Mouse (Mus musculus) kidney, adult 11 months (tissue): ENCODE measurements at regions not wholly inside any gene's neighbourhood (a gene's known extent, or its start where the extent isn't known, plus 50 kb on each side); places are given as distances from the start of the nearest gene placed in this dataset.
A peak's percentile ranks its signal among the peaks of the same experiment; 100 is the strongest.

Experiments
- DNase-seq: peaks from one replicate; pipeline ENCODE4 v3.0.0; 2022

DNA sequence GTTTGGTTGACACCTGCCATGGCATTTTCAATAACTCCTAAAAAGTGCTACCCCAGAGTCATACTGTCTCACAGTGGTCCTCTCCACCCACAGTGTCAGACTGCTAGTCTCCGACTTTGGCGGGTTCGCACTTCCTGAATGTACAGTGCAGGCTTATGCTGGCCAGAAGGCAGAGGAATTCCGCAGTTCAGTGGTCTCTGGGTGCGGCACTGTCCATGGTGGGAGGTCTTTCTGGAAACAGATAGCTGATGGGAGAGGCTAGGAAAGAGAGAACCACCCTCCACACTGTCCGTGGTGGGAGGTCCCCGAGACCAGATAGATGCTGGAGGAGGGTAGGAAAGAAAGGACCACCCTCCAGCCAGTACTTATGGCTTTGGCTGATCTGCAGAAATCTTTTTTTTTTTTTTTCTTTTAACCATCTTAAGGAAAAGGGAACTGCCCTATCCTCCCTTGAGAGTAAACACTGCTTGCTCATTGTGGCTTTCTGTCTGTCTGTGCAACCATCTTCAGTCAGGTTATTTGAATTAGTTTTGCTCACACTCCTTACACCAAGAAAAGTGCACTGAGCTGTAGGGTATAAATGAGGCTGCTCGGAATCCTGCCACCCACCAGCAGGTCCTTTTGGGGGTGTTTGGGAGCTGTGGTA is 227.2 kb downstream of the Kcnrg start:
- DNase-seq = no peak

DNA sequence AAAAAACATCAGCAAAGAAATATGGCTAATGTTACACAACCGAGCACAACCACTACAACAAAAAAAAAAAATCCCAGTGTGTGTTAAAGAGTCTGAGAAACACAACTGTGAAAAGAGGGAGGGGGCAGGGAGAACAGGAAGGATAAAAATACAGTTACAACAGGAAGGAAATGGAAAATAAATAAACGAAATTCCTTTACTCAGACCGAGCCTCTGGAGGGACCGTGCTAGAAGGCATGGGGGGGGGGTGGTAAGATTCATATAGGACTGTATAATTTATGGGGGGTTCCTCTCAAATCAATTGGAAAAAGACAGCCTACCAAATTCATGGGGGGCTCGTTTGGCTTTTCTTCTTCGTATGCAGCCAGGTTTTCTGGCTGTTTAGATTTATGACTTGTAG is 228.5 kb downstream of the Kcnrg start:
- no peak for DNase-seq

DNA sequence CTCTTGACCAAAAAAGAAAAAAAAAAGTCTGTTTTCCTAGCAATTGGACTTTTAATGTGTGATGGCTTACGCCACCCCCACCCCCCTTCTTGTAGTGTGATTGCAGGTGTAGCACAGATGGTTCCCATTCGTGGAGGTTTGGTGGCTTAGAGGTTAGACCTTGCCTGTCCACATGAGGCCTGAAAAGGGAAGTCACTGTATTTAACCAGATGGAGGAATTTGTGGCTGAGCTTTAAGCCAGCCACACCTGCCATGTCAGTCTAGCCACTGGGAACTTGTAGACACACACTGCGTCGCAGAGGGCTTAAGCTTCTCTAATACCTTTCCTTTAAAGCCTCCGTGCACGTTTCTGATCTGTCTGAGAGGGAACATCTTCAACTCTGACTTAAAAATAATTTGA is 229.0 kb downstream of the Kcnrg start:
- no peak for DNase-seq

DNA sequence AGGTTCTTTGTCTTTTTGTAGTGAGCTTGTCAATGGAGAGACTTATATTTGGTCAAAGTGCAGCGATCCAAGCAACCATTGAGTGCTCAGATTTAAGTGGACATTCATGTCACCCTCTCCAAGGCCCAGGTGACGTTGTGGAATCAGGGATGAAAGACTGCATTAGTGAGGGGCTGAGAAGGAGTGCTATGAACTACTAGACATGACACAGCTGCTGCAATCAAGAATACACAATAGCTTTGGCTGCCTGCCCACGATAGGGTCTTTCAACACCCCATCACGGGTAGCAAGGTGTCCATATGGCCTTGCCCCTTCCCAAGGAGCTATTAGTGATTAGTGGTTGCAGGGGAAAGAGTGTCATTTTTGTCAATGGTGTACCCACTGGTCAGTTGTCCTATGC is 229.7 kb downstream of the Kcnrg start:
- no peak for DNase-seq

DNA sequence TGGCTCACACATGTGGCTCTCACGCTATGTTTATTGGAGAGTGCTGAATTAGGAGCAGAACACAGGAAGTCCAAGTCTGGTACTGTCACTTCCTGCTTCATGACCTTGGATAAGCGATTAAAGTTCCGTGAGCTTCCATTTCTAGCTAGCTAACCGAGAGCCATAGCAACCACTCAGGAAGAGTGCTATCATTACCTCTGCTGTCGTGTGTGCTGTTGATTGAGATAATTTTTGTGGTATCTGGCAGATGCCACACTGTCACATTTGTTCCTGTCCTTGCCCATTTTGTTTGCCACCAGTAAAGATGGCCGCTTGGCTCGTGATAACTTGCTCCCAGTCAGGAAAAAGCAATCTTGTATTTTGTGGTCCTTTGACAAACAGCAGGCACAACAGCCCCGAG is 230.6 kb downstream of the Kcnrg start:
- no peak for DNase-seq

DNA sequence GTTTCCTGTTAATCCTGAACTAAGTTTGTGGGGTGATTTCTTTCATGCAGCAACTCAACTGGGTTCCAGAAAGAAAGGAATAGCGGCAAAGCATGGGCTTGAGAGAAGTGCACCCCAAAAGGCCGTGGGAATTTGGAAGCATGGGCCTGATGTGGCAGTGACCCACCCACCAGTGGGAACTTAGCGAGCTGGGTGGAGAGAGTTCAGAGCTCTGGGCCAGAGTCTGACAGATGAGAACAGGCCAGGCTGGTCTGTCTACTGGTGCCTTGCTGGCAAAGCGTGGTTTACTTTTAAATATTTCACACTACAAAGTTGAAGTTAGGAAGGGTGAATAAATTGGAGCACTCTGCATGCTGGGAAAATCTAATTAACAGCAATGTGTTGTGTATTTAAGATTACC is 235.2 kb downstream of the Kcnrg start:
- no peak for DNase-seq

DNA sequence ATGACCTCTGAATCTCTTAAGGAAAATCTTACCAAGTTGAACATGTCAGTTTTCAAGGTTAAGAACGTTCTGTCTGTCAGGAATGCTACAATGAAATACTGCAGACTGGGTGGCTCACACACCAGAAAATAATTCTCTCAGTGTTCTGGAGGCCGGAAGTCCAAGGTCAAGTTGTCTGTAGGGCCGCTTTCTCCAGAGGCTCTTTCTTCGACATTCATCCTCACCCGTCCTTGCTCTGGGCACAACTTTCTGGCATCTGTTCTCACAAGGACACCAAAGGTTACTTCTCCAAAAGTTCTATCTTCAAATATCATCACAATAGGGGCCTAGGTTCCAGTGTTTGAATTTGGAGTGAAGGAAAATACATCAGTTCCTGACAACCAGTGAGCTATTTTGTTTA is 239.2 kb downstream of the Kcnrg start:
- DNase-seq = no peak

DNA sequence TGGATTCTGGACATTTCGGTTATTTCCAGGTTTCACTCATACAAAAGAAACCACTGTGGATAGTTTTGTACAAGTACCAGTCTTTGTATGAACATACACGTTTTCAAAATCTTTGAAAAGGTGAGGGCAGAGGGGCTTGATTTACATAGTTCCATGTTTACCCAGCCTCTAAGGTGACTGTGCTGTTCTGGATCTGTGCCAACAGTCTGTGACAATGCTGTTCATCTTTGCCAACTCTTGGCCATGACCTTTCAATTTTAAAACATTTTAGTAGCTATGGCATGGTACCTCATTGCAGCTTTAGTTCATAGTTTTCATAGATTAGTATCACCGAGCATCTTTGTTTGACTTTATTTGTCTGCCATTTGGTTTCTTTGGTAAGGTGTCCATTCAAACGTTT is 243.0 kb downstream of the Kcnrg start:
- no peak for DNase-seq

DNA sequence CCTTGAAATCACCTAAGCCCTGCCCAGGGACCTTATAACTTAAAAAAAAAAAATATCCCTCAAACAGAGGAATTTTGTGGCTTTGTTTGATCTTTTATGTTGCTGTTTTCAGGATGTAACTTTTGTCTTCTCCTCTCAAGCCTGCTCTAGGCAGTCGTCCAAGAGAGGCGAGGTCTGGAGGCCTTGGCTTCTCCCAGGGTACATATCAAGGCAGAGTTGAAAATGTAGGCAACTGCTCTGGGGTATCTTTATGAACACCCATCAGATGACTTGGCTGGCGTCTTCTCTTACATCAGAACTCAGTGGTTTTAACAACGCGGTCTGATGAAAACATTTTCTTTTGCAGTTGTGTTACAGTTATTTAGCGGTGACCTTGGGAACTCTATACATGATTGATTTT is 250.4 kb downstream of the Kcnrg start:
- DNase-seq = no peak

DNA sequence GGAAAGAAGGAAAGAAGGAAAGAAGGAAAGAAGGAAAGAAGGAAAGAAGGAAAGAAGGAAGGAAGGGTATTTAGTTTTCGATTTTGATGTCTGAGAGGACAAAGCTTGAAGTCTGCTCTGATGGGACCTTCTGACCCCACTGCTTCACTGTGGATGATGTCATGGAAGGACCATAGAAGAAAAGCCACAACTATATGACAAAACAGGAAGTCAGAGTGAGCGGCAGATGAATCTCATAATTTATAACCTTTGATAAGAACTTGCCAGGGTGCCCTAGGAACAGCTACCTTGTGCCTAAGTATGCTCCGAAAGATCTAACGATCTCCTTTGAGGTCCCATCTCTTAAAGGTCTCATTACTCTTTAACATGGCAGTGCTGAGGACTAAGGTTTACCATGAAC is 253.4 kb downstream of the Kcnrg start:
- no peak for DNase-seq

DNA sequence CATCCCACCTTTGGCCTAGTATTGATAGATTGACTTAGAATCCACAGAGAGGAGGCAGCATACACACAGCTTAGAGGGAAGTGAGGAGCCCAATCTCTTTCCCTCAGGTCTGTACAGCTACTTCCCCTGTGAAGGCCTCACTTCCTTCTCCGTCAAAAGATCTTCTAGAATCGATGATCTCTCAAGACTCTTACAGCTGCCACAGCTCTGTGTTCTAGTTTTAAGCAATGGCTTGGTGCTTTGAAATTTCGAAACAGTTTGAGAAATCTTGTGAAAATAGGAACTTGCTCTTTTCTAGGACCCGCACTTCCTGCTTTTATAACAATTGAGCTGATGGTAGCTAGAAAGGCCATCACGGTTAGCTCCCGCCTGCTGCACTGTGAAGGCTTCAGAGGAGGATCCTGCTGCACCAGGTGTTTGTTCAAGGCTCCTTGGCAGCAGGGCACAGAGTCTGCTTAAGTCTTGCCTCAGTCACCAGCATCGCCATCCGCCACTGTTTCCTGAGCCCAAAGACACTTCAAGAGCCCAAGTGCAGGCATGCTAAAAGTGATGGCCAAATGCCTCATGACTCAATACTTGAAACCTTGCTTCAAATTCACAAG is 254.2 kb downstream of the Kcnrg start:
- no peak for DNase-seq

DNA sequence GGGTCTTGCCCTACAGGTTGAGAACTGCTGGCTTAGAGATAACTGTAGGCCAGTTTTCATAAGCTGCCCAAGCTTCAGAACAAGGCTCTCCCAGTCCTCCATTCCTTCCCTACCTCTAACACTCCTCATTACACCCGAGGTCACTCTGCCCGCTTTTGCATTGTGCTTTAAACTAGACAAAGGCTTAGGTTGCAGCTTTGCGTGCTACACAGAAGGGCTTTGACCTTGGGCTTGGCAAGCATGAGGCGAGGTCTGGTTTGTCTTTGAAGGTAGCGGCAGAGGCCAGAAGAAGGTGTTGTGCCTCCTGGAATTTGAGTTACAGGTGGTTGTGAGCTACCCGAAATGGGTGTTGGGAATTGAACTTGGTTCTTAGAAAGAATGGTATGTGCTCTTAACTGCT is 255.7 kb downstream of the Kcnrg start:
- no peak for DNase-seq

DNA sequence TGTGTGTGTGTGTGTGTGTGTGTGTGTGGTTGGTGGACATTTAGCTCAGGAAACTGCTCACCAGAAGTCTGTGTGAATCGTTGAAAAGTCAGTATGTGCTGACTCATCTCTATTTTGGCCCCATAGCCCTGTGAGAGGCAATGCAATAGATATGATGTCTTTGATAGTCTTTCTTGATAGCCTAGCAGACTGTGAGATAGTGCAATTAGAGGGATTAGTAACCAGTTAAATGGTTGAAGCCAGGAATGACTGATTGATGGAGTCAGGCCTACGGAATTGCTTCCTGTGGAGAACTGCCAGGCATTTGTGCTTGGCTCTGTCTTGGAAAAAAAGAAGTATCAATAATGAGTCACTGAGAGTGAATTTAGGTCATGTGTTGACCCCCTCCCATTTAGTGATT is 256.2 kb downstream of the Kcnrg start:
- no peak for DNase-seq

DNA sequence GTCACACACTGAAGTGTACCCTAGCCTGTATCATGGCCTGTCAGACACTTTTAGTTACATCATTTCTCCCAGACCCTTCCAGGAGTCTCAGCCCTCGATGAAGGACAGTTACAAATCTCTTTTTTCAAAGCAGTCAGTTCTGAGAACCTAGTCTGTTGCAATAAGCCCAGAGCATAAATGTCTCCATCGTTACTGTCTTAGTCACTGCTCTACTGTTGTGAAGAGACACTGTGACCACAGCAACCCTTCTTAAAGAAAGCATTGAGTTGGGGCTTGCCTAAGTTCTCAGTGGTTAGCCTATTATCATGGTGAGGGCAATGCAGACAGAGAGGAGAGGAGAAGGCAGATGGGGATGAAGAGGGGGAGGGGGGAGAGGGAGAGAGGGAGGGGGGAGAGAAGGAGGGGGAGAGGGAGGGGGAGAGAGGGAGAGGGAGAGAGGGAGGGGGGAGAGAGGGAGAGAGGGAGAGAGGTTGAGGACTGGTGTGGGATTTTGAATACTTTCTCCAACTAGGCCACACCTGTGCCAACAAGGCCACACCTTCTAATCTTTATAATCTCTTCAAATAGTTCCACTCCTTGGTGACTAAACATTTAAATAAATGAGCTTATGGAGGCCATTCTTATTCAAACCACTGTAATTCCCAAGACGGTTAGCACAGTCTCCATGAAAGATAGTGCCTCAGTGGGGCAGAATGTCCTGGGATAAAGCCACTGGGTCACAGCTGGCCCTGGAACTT is 259.4 kb downstream of the Kcnrg start:
- DNase-seq = no peak

DNA sequence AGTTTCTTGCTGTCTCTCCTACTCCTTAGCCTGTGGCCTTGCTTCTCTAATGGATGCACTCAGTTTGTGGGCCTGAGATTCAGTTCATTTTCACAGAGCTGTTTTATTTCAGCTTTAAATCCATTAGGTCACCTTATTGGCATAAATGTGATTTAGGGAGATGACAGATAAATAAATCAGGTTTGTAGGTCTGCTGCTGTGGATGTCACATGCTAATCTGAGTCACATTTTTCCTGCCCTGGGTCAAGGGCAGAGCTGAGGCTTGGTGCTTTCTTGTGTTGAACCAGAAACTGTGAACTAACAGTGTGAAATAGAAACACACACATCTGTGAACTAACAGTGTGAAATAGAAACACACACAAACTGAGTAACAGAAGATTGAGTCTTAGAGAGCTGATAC is 266.9 kb downstream of the Kcnrg start:
- DNase-seq = no peak

DNA sequence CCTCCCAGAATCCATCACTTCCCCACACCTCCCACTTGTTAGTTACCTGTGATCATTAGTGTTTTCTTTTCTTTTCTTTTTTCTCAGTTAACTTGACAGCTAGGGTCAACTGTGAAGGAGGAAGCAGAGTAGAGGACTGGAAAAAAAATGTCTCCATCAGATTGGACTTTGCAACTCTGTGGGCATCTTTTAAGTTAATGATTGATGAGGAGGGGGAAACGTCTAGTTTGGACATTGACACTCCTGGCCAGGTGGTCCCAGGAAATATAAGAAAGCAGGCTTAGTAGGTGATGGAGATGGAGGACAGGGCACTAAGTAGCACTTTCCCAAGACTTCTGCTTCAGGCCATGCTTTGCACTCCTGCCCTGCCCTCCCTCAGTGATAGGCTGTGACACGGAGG is 272.2 kb downstream of the Kcnrg start:
- DNase-seq = peak; percentile 34

DNA sequence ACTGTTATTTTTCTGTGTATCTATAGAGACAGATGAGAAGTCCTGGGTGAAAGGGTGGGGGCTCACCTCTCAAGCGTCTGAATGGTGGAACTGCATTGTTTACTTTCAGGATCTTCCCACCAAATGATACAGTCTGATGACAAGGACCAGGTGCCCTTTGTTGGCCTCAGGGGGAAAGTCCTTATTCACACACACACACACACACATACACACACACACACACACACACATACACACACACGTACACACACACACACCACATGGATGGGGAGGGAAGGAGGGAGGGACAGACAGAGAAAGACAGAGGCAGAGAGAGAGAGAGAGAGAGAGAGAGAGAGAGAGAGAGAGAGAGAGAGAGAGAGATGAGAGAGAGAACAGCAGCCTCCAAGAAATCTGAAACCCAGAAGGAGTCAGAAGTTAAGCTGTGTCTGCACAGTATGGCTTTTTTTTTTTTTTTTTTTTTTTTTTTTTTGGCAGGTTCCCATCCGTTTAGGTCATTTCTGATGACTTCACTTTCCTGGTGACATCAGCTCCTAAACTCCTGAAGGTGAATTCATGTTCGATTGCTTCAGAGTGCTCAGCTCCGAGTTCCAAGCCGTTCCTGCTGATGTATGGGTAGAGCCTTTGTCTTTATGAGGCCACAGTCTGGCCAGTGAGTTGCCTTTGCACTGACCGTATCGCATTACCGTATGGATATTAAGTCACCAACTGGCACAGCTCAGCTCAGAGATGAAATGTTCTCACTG is 273.4 kb downstream of the Kcnrg start:
- no peak for DNase-seq

DNA sequence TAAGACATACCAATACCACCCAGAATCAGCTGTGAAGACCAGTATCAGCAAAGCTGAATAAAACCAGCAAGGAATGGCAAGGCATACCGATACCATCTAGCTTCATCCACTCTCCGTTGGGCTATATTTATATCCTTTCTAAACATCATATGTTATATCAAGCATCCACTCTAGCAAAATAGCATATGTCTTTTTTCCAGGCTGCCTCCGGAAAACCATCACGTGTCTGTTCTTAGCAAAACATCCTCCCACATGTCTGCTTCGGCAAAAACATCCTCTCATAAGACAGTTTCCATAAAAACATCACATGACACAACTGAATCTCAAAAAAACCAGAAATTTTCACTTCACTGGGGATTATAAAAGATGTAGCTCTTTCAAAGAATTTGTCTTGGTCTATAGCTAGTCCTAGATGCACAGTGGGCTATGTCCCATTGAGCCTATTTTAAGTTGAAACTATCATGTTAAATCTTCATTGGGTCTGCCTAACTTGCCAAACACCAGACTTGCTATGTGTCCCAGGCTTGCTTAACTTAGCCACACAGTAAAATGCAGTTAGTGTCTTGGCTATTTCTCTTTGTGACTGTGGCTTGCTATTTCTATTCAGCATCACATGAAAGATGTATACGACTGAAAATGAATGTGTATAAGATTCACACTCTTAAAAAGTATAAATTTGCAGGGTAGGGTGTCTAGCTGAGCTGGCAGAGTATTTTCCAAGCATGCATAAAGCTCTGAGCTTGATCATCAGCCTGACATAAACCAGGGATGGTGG is 278.2 kb downstream of the Kcnrg start:
- DNase-seq = no peak

DNA sequence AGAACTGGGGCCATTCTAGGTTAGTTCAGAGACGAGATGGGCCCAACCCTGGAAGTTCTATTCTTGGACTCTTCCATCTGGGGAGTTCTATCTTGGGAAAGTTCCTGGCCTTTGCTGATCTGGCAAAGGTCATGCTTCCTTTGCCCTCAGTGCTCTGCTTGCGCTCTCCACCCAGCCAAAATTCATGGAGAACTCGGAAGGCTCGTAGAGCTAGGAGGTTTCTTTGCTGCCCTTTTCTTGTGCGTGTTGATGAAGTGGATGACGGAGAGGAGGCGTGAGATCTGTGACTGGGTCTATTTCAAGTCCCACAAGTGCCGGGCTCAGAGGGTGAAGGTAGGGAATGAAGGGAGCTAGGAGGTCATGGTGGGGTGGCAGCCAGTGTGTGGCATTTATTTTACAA is 282.4 kb downstream of the Kcnrg start:
- DNase-seq = no peak

DNA sequence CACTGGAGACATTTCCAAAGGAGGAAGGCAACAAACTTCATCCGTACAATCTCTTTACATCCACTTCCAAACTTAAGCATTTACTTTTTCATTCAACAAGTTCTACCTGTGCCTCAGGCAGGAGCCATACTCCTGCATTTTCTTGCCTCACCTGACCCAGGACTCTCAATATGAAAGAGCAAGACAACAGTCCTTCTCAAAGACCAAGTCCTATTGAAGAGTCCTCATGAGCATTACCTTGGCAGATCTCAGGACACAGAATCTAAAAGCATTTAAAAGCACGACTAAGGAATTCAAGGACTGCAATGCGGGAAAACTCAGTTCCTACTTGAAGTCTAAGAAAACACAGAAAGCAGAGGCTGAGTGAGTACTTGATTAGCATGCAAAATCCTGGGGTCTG is 286.5 kb downstream of the Kcnrg start:
- no peak for DNase-seq

DNA sequence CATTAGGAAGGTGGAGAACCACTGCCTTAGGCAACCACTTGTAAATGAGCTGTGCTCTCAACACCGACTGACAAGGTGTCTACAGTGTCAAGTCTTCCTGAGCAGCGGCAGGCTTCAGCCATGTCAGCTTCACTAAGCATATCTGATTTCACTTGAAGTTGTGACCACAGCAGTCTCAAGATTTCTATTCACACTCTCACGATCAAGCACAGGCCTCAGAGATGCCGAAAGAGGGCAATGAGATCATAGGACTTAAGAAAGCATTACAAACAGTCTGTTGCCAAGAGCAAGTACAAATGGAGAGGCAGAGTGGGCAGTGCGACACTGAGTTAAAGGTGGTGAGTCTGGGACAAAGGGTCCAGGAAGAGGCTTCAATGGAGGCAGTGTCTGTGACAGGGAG is 289.6 kb downstream of the Kcnrg start:
- DNase-seq = no peak

DNA sequence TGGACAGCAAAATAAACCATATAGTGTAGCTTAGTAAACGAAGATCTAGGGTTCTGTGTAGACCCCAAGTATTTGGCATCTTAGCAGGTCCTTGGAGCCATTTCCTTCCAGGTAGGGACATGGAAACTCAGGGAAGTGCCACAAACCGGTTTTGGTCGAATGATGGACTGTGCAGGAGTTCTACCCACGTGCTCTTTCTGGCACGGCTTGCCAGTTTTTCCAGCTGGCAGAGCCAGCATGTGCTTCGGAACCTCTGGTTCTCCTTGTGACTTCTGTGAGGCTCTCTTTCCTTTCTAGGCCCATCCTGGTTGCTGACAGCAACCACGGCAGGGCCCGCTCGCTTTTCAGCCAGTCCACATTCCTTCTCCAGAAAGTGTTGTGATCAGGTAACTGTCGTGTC is 291.4 kb downstream of the Kcnrg start:
- peak; percentile 47 for DNase-seq
